Mouse (Mus musculus): Measurements from ENCODE around the gene Ifna11. TPM values are rescaled to one million over a fixed set of nuclear protein-coding genes. Genes with fewer than 3 reads are reported as not detected.

Ifna11 gene
- total and polyA plus RNA-seq, 2 experiments from 2014 or later = not detected

DNA sequence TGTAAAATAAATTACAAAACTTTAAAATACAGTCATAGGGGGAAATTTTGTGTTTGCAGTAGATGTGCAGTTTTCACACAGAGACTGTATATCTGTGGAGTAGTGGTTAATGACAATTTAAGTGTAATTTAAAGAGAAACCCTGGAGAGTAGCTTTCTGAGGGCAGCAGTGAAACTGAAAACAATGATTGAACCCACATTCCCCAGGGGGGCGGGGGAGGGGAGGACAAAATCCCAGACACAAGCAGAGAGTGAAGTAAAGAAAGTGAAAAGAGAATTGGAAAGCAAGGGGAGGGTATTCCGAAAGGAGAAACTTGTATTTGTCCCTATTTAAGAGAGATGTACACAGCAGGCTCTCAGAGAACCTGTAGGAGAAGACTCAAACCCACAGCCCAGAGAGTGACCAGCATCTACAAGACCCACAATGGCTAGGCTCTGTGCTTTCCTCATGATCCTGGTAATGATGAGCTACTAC lies 21.7 kb downstream of the Ifna11 start, which contains the start of gene Ifna4:
Gene Ifna4 (plus strand): TSS at position 424 of the 474 bp plus-strand sequence.
- Histone ChIP-seq H3K27me3 (ENCODE audit: insufficient read depth, low read length) (no peaks in the 10 kb centered on the region), H3K4me2 (ENCODE audit: low read depth) (no peak within 1 kb of the TSS), H3K36me3 (ENCODE audit: insufficient read depth) (no peaks in the 10 kb centered on the region), H3K9me3 (ENCODE audit: low read length) (no peaks in the 10 kb centered on the region), H3K27ac (ENCODE audit: low read depth, low read length) (no peak within 1 kb of the TSS), H3K9ac (no peak within 1 kb of the TSS), H3K4me3 (ENCODE audit: low read depth, low read length) (no peak within 1 kb of the TSS), H3K4me1 (ENCODE audit: insufficient read depth) (no peaks in the 10 kb centered on the region)
- no peak for ATAC-seq
- no peak for TF ChIP-seq CTCF (IDR thresholded peaks at IDR 0.05; ENCODE audit: low read depth)
- 37% methylated on average over 2 of the region's 2 CpGs for WGBS
- DNase-seq = no peak

DNA sequence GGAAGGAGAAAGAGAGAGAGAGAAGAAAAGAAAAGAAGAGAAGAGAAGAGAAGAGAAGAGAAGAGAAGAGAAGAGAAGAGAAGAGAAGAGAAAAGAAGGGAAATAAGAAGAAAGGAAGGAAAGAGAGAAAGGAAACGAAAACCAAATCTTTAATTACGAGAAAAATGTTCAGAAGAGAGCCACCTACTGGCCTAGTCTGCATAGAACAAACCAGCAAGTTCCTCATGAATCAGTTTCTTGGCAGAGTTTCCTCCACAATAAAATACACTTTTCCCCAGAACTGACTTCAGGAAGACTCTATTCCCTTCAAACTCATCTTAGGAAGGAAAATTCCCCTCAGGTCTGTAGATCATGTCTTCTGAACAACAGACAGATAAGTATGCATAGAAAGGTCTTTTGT lies 25.6 kb downstream of the Ifna11 start:
- ATAC-seq = no peak

DNA sequence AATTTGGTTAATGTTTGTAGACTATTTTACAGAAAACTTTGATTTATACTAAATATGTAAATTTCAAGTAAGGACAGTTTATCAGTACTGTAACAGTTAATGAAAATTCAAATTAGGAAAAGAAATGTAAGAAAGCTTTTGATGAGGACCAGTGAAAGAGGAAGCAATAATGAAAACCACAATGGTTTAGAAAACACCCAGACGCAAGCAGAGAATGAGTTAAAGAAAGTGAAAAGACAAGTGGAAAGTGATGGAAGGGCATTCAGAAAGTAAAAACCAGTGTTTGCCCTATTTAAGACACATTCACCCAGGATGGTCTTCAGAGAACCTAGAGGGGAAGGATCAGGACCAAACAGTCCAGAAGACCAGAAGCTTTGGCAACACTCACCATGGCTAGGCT lies 29.9 kb downstream of the Ifna11 start, which contains the start of gene Ifna1:
Gene Ifna1 (plus strand): TSS at position 390 of the 400 bp plus-strand sequence.
- no peak for ATAC-seq
- 37% methylated on average over 1 of the region's 1 CpGs for WGBS
- no peaks in the 10 kb centered on the region for H3K9me3 ChIP-seq (ENCODE audit: low read length)

More for the DNA sequence above, 25.6 kb downstream of the Ifna11 start:
- H3K4me1 ChIP-seq (ENCODE audit: insufficient read depth) = no peaks in the 10 kb centered on the region
- 40% methylated on average over 2 of the region's 2 CpGs for WGBS
- H3K4me2 ChIP-seq (ENCODE audit: low read depth) = no peak overlapping the region
- H3K9ac ChIP-seq = no peak overlapping the region
- H3K27ac ChIP-seq (ENCODE audit: low read depth, low read length) = no peak overlapping the region
- H3K4me3 ChIP-seq (ENCODE audit: low read depth, low read length) = no peak overlapping the region
- H3K9me3 ChIP-seq (ENCODE audit: low read length) = no peaks in the 10 kb centered on the region
- H3K36me3 ChIP-seq (ENCODE audit: insufficient read depth) = no peaks in the 10 kb centered on the region
- TF ChIP-seq CTCF (IDR thresholded peaks at IDR 0.05; ENCODE audit: low read depth) = peak; percentile 36; the same call in 1 of the 2 replicates
- DNase-seq = no peak
- no peaks in the 10 kb centered on the region for H3K27me3 ChIP-seq (ENCODE audit: insufficient read depth, low read length)

DNA sequence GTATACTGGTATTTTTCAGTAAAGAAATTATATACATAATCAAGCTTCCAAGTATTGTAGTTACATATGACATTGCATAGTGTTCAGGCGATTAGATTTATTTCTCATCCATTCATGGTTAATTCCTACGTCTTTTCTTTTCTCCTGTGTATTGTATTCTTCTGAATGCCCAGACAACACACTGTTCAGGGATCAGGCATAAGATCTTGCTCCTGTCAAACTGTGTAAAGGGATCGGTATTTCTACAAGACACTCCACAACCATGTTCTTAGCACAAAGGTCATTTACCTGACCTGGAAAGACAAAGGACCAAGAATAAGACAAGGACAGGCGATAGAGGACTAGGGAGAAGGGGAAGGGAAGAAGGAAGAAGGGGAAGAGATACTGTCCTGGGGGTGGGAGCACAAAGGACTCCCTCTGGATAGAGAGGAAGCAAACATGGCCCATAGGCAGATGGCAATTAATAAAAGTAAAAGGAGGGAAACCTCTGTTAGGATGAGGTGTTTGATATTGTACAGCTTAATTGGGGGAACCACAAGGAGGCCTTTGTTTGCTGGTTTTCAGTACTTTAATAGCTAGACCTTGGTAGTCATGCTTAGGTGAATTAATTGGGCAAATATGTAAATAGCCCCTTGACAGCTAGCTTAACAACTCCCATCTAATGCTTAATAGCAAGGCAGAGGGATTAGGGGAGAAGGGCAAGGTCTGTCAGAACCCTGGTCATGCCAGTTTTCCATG lies 31.4 kb downstream of the Ifna11 start:
- H3K27ac ChIP-seq (ENCODE audit: low read depth, low read length) = no peak overlapping the region
- no peak overlapping the region for H3K9ac ChIP-seq
- no peaks in the 10 kb centered on the region for H3K4me1 ChIP-seq (ENCODE audit: insufficient read depth)
- ATAC-seq (no peak), DNase-seq (no peak)
- no peaks in the 10 kb centered on the region for H3K36me3 ChIP-seq (ENCODE audit: insufficient read depth)
- no peak overlapping the region for H3K4me3 ChIP-seq (ENCODE audit: low read depth, low read length)
- TF ChIP-seq CTCF (IDR thresholded peaks at IDR 0.05; ENCODE audit: low read depth) = no peak
- H3K9me3 ChIP-seq (ENCODE audit: low read length) = no peaks in the 10 kb centered on the region
- H3K4me2 ChIP-seq (ENCODE audit: low read depth) = no peak overlapping the region
- WGBS = 15% methylated on average over 4 of the region's 4 CpGs
- no peaks in the 10 kb centered on the region for H3K27me3 ChIP-seq (ENCODE audit: insufficient read depth, low read length)

More for the DNA sequence above, 29.9 kb downstream of the Ifna11 start, which contains the start of gene Ifna1:
- H3K27me3 ChIP-seq (ENCODE audit: insufficient read depth, low read length) = no peaks in the 10 kb centered on the region
- H3K4me3 ChIP-seq (ENCODE audit: low read depth, low read length) = no peak within 1 kb of the TSS
- no peak within 1 kb of the TSS for H3K4me2 ChIP-seq (ENCODE audit: low read depth)
- H3K4me1 ChIP-seq (ENCODE audit: insufficient read depth) = no peaks in the 10 kb centered on the region
- DNase-seq = no peak
- TF ChIP-seq CTCF (IDR thresholded peaks at IDR 0.05; ENCODE audit: low read depth) = no peak
- H3K36me3 ChIP-seq (ENCODE audit: insufficient read depth) = no peaks in the 10 kb centered on the region
- H3K9ac ChIP-seq = no peak within 1 kb of the TSS
- no peak within 1 kb of the TSS for H3K27ac ChIP-seq (ENCODE audit: low read depth, low read length)

DNA sequence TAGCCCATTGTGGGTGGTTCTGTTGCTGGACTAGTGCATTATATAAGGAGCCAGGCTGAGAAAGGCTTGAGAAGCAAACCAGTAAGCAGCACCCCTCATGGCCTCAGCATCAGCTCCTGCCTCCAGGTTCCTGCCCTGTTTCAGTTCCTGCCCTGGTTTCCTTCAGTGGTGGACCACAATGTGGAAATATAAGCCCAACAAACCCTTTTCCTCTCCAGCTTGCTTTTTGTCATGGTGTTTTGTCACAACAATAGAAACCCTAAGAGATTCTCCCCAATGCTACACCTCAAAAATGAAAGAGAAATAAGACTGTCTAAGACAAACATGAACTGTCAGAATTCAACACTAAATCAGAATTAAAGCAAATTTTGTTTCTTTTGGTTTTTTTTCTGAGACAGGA lies 39.5 kb downstream of the Ifna11 start:
- Histone ChIP-seq H3K4me2 (ENCODE audit: low read depth) (no peak overlapping the region), H3K9me3 (ENCODE audit: low read length) (no peaks in the 10 kb centered on the region), H3K27me3 (ENCODE audit: insufficient read depth, low read length) (no peaks in the 10 kb centered on the region), H3K27ac (ENCODE audit: low read depth, low read length) (no peak overlapping the region), H3K4me1 (ENCODE audit: insufficient read depth) (no peaks in the 10 kb centered on the region), H3K36me3 (ENCODE audit: insufficient read depth) (no peaks in the 10 kb centered on the region), H3K4me3 (ENCODE audit: low read depth, low read length) (no peak overlapping the region), H3K9ac (no peak overlapping the region)
- no peak for ATAC-seq
- no peak for TF ChIP-seq CTCF (IDR thresholded peaks at IDR 0.05; ENCODE audit: low read depth)
- no peak for DNase-seq

DNA sequence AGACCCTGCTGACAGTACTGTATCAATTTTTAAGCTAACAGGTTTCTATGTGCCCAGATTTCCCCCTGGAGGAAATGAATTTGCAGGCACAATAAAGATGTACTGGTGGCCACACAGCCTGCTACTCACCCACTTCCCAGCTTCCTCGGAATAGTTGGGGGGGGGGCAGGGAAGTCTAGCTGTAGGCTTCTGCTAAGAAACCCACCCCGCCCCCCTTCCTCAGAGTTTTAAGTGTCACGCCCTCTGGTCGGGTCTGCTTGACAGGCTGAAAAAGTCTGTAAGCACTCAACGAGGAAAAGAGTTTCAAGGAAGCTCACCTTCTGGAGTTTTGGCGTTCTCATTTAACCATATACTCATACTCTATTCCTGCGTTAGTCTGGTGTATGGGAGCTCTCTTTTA lies 43.5 kb downstream of the Ifna11 start:
- Histone ChIP-seq H3K4me2 (ENCODE audit: low read depth) (no peak overlapping the region), H3K27ac (ENCODE audit: low read depth, low read length) (no peak overlapping the region), H3K27me3 (ENCODE audit: insufficient read depth, low read length) (no peaks in the 10 kb centered on the region), H3K4me3 (ENCODE audit: low read depth, low read length) (no peak overlapping the region), H3K4me1 (ENCODE audit: insufficient read depth) (no peaks in the 10 kb centered on the region), H3K9me3 (ENCODE audit: low read length) (no peaks in the 10 kb centered on the region), H3K9ac (no peak overlapping the region), H3K36me3 (ENCODE audit: insufficient read depth) (no peaks in the 10 kb centered on the region)
- WGBS = 7% methylated on average over 7 of the region's 7 CpGs
- ATAC-seq (no peak), DNase-seq (no peak)
- no peak for TF ChIP-seq CTCF (IDR thresholded peaks at IDR 0.05; ENCODE audit: low read depth)

DNA sequence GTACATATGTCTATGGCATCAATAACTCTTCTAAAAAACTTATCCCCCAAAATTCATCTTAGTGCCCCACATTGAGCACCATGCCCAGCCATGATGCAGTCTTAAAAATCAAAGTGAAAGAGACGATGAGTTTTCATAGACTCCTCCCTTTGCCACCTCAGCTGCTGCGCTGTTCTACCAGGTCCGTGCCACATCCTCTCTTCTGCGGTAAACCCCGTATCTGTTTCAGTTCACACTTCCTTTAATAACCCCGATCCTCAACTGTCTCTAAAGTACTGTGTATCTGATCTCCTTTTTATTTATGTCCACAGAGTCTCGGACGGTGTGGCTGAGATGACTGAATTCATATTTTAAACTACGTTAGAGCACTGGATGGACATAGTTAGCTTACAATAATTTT lies 44.8 kb downstream of the Ifna11 start:
- Histone ChIP-seq H3K9ac (no peak overlapping the region), H3K27ac (ENCODE audit: low read depth, low read length) (no peak overlapping the region), H3K27me3 (ENCODE audit: insufficient read depth, low read length) (no peaks in the 10 kb centered on the region), H3K36me3 (ENCODE audit: insufficient read depth) (no peaks in the 10 kb centered on the region), H3K4me2 (ENCODE audit: low read depth) (no peak overlapping the region), H3K9me3 (ENCODE audit: low read length) (no peaks in the 10 kb centered on the region), H3K4me1 (ENCODE audit: insufficient read depth) (no peaks in the 10 kb centered on the region), H3K4me3 (ENCODE audit: low read depth, low read length) (no peak overlapping the region)
- 75% methylated on average over 9 of the region's 9 CpGs for WGBS
- no peak for ATAC-seq
- DNase-seq = no peak
- TF ChIP-seq CTCF (IDR thresholded peaks at IDR 0.05; ENCODE audit: low read depth) = no peak

All from forebrain, postnatal 0 days (tissue).